ENCODE assay signal across 8 mouse cellular contexts in genomic region chr8:95678024-95678611, GRCm38 (mm10). TPM values are rescaled to one million over a fixed set of nuclear protein-coding genes. Genes with fewer than 3 reads are reported as not detected.
DNase-seq lines count a peak whose midpoint lies in the region; ATAC-seq and TF ChIP-seq lines count a peak whose summit lies in the region.

No protein-coding gene starts in this region.

- H3K36me3 ChIP-seq in heart, embryonic 10.5 days = no peaks in the 10 kb centered on the region
- no peaks in the 10 kb centered on the region for H3K36me3 ChIP-seq in E14TG2a.4 (ENCODE audit: insufficient read depth, low read length)
- no peaks in the 10 kb centered on the region for H3K36me3 ChIP-seq in liver, embryonic 13.5 days

- no peaks in the 10 kb centered on the region for H3K9me3 ChIP-seq in heart, embryonic 10.5 days
- no peaks in the 10 kb centered on the region for H3K9me3 ChIP-seq in E14TG2a.4 (ENCODE audit: low read length)
- H3K9me3 ChIP-seq in liver, embryonic 13.5 days (replicated peaks) = no peaks in the 10 kb centered on the region

- H3K9ac ChIP-seq in liver, embryonic 13.5 days = no peak overlapping the region; the same call in 1 of the 2 replicates

- under 1% methylated on average over 65 of the region's 70 CpGs for WGBS in heart, embryonic 10.5 days
- WGBS in liver, embryonic 13.5 days (ENCODE audit: insufficient replicate concordance) = 2% methylated on average over 69 of the region's 70 CpGs

- peak overlapping the region; percentile 69 for H3K4me3 ChIP-seq in heart, embryonic 10.5 days
- H3K4me3 ChIP-seq in E14TG2a.4 (replicated peaks; ENCODE audit: low read length) = peak overlapping the region; percentile 87
- peak overlapping the region; percentile 49 for H3K4me3 ChIP-seq in liver, embryonic 13.5 days (replicated peaks)

- no peak for DNase-seq in heart, embryonic 10.5 days (ENCODE audit: low spot score)
- DNase-seq in heart, adult 18-20 months = no peak
- peak; percentile 55 to 56 for DNase-seq in cerebellum, postnatal 10 days
- DNase-seq in heart, postnatal 4 days = peak; percentile 15
- DNase-seq in liver, embryonic 13.5 days = no peak
- DNase-seq in right cerebral cortex, postnatal 4 days = peak; percentile 57
- no peak for DNase-seq in urinary bladder, postnatal 14 days (ENCODE audit: low spot score)

- peak overlapping the region; percentile 85 for H3K27ac ChIP-seq in heart, embryonic 10.5 days
- H3K27ac ChIP-seq in liver, embryonic 13.5 days = no peak overlapping the region

- no peak for TF ChIP-seq CTCF in E14TG2a.4 (conservative IDR thresholded peaks at IDR 0.05; ENCODE audit: low read length)

- H3K27me3 ChIP-seq in heart, embryonic 10.5 days (ENCODE audit: insufficient read depth, poor library complexity, severe bottlenecking) = peaks cover 86% of the 10 kb centered on the region
- peaks cover 94% of the 10 kb centered on the region for H3K27me3 ChIP-seq in E14TG2a.4 (ENCODE audit: insufficient read depth, low read length)
- H3K27me3 ChIP-seq in liver, embryonic 13.5 days = peaks cover 89% of the 10 kb centered on the region

- H3K4me1 ChIP-seq in heart, embryonic 10.5 days = peaks cover 15% of the 10 kb centered on the region
- H3K4me1 ChIP-seq in E14TG2a.4 (replicated peaks; ENCODE audit: low read depth, low read length) = peaks cover 37% of the 10 kb centered on the region
- H3K4me1 ChIP-seq in liver, embryonic 13.5 days (replicated peaks) = peaks cover 11% of the 10 kb centered on the region; the same call in 1 of the 2 replicates

- no peak for ATAC-seq in liver, embryonic 13.5 days (ENCODE audit: low read depth)

- peak overlapping the region; percentile 66 for H3K4me2 ChIP-seq in liver, embryonic 13.5 days

RNA-seq across cellular contexts. Expression of gene Ndrg4, which starts 1.3 kb away (rescaled TPM):
- polyA plus RNA-seq in heart, embryonic 10.5 days (2016; fragmentation: Nextera tagmentation; extraction: Ambion mirVana) = 141 and 294 TPM in 2 replicates
- total RNA-seq in heart, adult 18-20 months (2021) = 100 to 1,000 TPM; 144 to 150 TPM
- total RNA-seq in heart, postnatal 4 days (2021) = 100 to 1,000 TPM; 324 to 340 TPM
- polyA plus RNA-seq in liver, embryonic 13.5 days (2015; fragmentation: Nextera tagmentation; extraction: Ambion mirVana) = 1.6 and 1.7 TPM in 2 replicates

RNA-seq across cellular contexts. Expression of gene Setd6, which starts 37.6 kb away (rescaled TPM):
- polyA plus RNA-seq in heart, embryonic 10.5 days (2016; fragmentation: Nextera tagmentation; extraction: Ambion mirVana) = 24.5 and 30.2 TPM in 2 replicates
- 10 to 100 TPM; 15.8 to 21.0 TPM for total RNA-seq in heart, adult 18-20 months (2021)
- 10 to 100 TPM; 13.9 to 14.7 TPM for total RNA-seq in heart, postnatal 4 days (2021)
- 22.8 and 23.1 TPM in 2 replicates for polyA plus RNA-seq in liver, embryonic 13.5 days (2015; fragmentation: Nextera tagmentation; extraction: Ambion mirVana)

RNA-seq across cellular contexts. Expression of gene Gins3, which starts 44.9 kb away (rescaled TPM):
- 20.3 and 20.7 TPM in 2 replicates for polyA plus RNA-seq in heart, embryonic 10.5 days (2016; fragmentation: Nextera tagmentation; extraction: Ambion mirVana)
- total RNA-seq in heart, adult 18-20 months (2021) = 1 to 10 TPM in 1 of 2 experiments, under 1 TPM in 1; 0.97 to 1.2 TPM
- 1 to 10 TPM; 4.4 to 6.0 TPM for total RNA-seq in heart, postnatal 4 days (2021)
- 11.2 and 13.2 TPM in 2 replicates for polyA plus RNA-seq in liver, embryonic 13.5 days (2015; fragmentation: Nextera tagmentation; extraction: Ambion mirVana)

Comparison
In these comparisons a context has a peak if more than half of its experiments do, and no peak if none do; other contexts are left out.
1. DNase-seq: peak in cerebellum, postnatal 10 days (2 of 2), heart, postnatal 4 days (single experiment) and right cerebral cortex, postnatal 4 days (single experiment); none in heart, embryonic 10.5 days (single experiment), heart, adult 18-20 months (0 of 2), liver, embryonic 13.5 days (single experiment) and urinary bladder, postnatal 14 days (single experiment).
2. Peak in every context shown above with its lines, with median percentiles within 50 percentile points of each other: H3K4me3 ChIP-seq.